Mouse (Mus musculus) kidney, postnatal 4 days (tissue): Measurements from ENCODE around the gene Dtnbp1.
A peak's percentile ranks its signal among the peaks of the same experiment; 100 is the strongest.

Experiments
- DNase-seq, 2 experiments: peaks; one replicate each; pipeline ENCODE4 v3.0.0; 2021; ENCODE audit warnings: mixed read lengths in 2 of 2

Gene Dtnbp1

GRCm38 (mm10) chr13:45000836-45001227 lies 1.1 kb downstream of the Dtnbp1 start:
- DNase-seq = peak; percentile 56 to 65

DNA sequence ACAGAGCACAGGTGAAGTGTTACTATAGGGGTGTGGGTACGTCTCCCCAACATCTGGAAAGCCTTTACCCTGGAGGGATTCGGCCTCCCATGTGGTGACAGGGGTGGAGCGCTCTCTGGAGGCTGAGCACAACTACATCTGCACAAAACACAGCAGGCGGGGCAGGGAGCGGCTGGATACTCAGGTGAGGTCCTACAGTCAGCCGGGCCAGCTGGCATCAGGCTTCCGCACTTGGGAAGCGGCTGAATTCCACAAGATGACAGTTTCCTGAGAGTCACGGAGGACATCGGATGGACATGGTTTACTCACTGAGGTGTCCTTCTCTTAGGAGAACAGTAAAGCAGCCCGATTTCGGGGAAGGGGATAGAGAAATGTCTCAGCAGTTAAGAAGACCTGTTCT lies 2.7 kb downstream of the Dtnbp1 start:
- DNase-seq = no peak

- no peak for DNase-seq
These were observed 5.6 kb downstream of the Dtnbp1 start for GRCm38 (mm10) chr13:44996339-44996738.

DNA sequence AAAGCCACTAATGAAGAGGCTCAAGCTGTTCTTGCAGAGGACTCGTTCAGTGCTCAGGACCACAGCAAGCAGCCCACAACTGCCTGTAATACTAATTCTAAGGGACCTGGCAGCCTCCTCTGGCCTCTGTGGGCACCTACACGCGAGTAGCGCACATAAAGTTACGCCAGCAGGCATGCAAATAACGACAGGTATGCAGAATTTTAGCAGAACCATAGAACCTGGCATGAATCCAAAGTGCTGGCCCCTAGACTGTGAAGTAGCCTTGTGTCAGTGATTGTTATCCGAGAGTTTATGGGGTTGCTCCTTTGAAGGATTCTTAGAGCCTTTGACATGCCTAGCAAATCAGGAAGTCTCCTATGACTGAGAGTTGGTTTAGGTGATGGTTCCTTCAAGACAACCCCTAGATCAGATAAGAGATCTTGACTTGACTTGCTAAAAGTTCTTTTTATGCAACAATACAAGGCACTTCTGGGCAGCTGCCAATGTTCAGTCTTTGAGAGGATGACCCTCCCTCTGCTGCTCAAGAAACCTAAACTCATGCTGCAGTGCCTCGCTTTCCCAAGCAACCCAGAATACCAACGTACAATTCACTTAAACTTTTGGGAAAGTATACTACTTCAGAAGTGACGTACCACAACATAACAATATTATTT lies 9.3 kb downstream of the Dtnbp1 start:
- no peak for DNase-seq

DNA sequence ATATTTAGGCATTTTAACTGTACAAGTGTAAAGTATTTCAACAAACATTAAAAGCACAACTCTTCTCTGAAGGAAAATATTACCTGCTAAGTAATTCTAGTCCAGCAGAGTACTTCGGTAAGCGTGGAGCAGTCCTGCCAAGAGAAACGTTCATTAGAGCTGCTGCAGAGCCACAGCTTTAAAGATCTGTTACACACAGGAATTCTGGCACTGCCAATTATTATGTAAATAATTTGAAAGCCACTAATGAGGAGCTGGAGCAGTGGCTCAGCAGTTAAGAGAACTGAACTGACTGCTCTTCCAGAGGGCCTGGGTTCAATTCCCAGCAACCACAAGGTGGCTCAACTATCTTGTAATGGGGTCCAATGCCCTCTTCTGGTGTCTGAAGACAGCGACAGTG lies 10.0 kb downstream of the Dtnbp1 start:
- no peak for DNase-seq

GRCm38 (mm10) chr13:44990073-44990682 lies 11.8 kb downstream of the Dtnbp1 start:
- no peak for DNase-seq

DNA sequence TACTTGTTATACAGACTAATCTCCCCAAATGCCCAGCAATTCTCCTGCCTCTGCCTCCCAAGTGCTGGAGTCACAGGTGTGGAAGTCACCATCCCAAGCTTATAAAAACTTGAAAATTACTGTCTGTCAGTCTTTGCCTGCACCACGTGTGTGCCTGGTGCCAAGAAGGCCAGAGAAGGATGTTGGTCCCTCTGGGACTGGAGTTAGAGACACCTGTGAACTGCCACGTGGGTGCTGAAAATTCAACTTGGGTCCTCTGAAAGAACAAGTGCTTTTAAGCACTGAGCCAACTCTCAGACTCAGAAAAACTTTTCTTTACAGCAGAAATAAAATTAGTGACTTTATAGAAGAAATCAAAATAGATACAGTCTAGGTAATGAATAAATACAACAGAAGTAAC lies 15.6 kb downstream of the Dtnbp1 start:
- no peak for DNase-seq

- no peak for DNase-seq
These were observed 16.6 kb downstream of the Dtnbp1 start for GRCm38 (mm10) chr13:44985321-44985720.

- no peak for DNase-seq
These were observed 18.1 kb downstream of the Dtnbp1 start for GRCm38 (mm10) chr13:44983635-44984401.

DNA sequence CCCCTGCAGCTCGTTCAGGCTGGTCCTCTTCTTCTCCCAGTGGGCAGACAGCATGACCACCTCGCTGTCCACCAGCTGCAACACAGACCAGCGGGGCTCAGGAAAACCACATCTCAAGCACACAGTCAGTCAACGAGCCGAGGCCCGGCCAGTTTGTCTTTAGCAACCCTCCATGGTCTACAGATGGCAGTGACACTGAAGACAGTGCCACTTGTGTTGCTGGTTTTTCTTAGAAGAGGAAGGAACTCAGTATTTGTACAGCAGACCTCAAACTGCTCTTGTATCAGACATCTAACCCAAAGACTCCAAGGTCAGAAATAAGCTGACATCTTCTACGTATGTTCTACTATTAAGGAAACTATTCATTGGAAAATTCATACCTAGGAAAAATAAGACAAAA lies 19.1 kb downstream of the Dtnbp1 start:
- no peak for DNase-seq

DNA sequence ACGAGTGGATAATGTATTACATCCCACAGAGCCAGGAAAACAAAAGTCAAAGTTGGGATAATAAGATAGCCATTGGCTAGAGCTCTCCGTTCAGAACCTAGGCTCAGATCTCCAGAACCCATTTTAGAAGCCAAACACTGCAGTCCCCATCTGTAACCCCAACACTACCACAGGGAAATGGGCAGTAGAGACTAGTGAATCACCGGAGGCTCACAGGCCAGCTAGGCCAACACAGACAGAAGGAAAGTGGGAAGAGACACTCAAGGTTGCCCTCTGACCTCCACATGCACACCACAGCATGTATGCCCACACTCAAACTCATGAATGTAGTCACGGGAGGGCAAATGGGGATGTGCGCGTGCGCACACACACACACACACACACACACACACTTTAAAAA lies 22.5 kb downstream of the Dtnbp1 start:
- DNase-seq = no peak

DNA sequence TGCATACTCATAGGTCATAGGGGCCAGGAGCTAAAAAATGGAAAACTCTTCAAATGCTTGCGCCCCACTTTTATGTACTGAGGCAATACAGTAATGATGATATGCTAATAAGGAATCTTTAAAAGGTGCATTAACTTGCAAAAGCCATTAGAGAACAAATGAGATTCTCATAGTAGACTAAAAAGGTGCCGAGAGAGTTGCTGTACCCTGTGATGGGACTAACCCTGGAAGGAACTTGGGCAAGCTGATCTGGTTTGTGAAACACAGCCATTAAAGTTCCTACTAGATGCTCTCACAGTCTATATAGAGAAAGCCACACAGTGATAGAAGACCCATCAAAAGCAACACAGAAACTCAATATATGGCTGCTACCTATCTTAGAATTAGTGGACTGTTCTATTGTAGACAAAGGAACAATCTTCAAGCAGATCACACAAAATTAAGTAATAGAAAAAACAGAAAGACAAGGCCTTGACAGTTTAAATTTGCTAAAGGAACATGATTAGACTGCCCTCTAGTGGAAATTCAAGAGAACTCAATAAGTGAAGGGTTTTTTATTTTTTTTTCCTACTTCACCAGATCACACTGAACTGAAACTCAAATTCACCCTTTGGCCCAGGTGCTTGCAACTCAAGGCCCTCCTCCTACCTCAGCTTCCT lies 24.3 kb downstream of the Dtnbp1 start:
- no peak for DNase-seq

- DNase-seq = no peak
These were observed 24.9 kb downstream of the Dtnbp1 start for GRCm38 (mm10) chr13:44977059-44977458.

GRCm38 (mm10) chr13:44960542-44961291 lies 41.2 kb downstream of the Dtnbp1 start:
- no peak for DNase-seq

DNA sequence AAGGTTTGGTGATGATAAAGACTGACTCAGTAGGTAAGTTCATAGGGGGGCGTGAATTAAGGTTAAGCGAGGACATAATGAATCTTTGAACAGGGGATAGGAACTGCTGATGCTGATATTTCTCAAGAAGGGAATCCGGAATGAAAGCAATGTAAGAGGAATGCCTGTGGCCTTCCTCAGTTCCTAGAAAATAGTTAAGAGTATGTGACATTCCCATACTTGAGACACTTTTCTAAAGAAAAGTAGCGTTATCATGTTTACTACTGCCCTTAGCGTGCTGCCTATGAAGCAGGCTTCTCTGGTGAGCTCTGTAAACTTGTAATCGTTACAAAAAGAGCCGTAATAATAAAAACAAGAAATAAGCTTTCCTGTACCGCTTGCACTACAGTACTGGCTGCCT lies 44.9 kb downstream of the Dtnbp1 start:
- no peak for DNase-seq

GRCm38 (mm10) chr13:44955781-44956180 lies 46.2 kb downstream of the Dtnbp1 start:
- no peak for DNase-seq

- DNase-seq = no peak
These were observed 47.7 kb downstream of the Dtnbp1 start for GRCm38 (mm10) chr13:44954232-44954568.

- DNase-seq = no peak
These were observed 48.3 kb downstream of the Dtnbp1 start for GRCm38 (mm10) chr13:44953546-44954231.

- no peak for DNase-seq
These were observed 49.4 kb downstream of the Dtnbp1 start for GRCm38 (mm10) chr13:44952393-44953086.

DNA sequence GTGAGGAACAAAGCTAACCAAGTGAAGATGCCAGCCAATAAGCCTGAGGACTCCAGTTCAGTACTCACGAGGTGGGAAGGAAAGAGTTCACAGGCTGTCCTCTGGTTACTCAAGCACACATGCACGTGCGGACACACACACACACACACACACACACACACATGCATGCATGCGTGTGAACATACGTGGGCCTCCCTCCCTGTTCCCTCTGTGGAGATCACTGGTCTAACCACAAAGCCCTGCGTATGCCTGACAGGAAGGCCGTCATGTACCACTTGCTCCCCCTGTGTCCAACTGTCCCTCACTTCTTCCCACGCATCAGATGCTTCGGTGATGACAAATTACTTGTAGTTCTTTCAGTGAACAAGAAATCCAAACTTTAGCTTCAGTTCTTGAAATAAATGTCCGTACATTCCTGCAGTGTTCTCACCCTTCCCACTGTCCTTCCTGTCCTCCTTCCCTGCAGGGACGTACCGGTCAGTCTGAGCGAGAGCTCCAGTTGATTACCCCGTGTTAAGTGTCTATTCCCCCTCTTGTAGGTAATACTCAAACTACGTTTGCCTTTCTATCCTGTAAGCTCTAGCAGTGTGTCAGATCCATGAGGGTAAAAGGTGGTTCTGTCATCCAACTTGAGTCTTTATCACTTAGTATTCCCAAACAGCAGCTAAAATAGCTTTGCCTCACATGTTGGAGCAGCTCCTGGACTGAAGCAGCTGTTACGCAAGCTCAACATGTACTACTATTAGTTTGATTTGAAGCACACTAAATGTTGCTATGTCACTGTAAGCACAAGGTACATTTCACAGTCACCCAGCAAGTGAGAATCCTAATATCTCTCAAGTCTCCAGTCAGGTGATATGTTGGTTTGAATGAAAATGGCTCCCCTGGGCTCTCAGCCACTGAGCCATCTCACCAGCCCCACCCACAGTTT lies 53.4 kb downstream of the Dtnbp1 start:
- no peak for DNase-seq
